Mouse (Mus musculus) stomach, embryonic 16.5 days (tissue): Measurements from ENCODE around the gene Aqr. TPM values are rescaled to one million over a fixed set of nuclear protein-coding genes. Genes with fewer than 3 reads are reported as not detected.

Source experiments
- ATAC-seq: fragments of 200-750 bp; cut with Nextera tagmentation; 2 replicates; pipeline ENCODE4 v1.8.0; 2017; ENCODE audit warnings: moderate number of reproducible peaks, moderate TSS enrichment; ENCODE audit not compliant: insufficient read depth, low FRiP score
- H3K27ac ChIP-seq: fragments of 300-500 bp; sonication (generic); 2 replicates; pipeline ENCODE4 v1.5.1; 2014; ENCODE audit warnings: low read length
- H3K27me3 ChIP-seq: fragments of 300-500 bp; sonication (generic); 2 replicates; pipeline ENCODE4 v1.6.1; 2014; ENCODE audit warnings: low read length, control low read depth, mixed read lengths; ENCODE audit not compliant: control insufficient read depth, insufficient read depth
- H3K36me3 ChIP-seq: fragments of 300-500 bp; sonication (generic); 2 replicates; pipeline ENCODE4 v1.6.1; 2014; ENCODE audit warnings: low read length; ENCODE audit not compliant: control insufficient read depth, insufficient read depth
- H3K4me1 ChIP-seq: fragments of 300-500 bp; sonication (generic); 2 replicates; pipeline ENCODE4 v1.6.1; 2014; ENCODE audit warnings: low read length, control low read depth, mixed read lengths; ENCODE audit not compliant: control insufficient read depth, insufficient read depth
- H3K4me2 ChIP-seq: fragments of 300-500 bp; sonication (generic); 2 replicates; pipeline ENCODE4 v1.6.1; 2014; ENCODE audit warnings: low read depth, low read length, mixed read lengths
- H3K4me3 ChIP-seq: fragments of 300-500 bp; sonication (generic); replicated peaks from 2 replicates; pipeline ENCODE4 v1.5.1; 2014; ENCODE audit warnings: mild to moderate bottlenecking, low read length
- H3K9ac ChIP-seq: fragments of 300-500 bp; sonication (generic); 2 replicates; pipeline ENCODE4 v1.6.1; 2014; ENCODE audit warnings: low read length
- H3K9me3 ChIP-seq: fragments of 300-500 bp; sonication (generic); replicated peaks from 2 replicates; pipeline ENCODE4 v1.6.1; 2016; ENCODE audit warnings: low read length, control low read depth; ENCODE audit not compliant: control insufficient read depth
- WGBS: fragments of 180-500 bp; shearing (Covaris S2); extraction: QIAGEN DNeasy Blood & Tissue Kit; methylation state at CpG from one replicate; pipeline ENCODE4 v1.1.7; 2014; 5-methylcytosine and 5-hydroxymethylcytosine counted together
- polyA plus RNA-seq: library from polyadenylated mRNA; unstranded; fragments of >200 nt; fragmentation: Nextera tagmentation; extraction: Ambion mirVana; gene quantifications from 2 replicates; pipeline ENCODE4 v1.2.1, GENCODE M21; 2015

The Aqr gene
- polyA plus RNA-seq, 1 experiment from 2014 or later, result 40.5 TPM

- Histone ChIP-seq H3K9ac (no peak overlapping the region), H3K27me3 (no peaks in the 10 kb centered on the region), H3K4me1 (no peaks in the 10 kb centered on the region), H3K36me3 (peaks cover 28% of the 10 kb centered on the region), H3K4me2 (no peak overlapping the region), H3K9me3 (no peaks in the 10 kb centered on the region), H3K4me3 (no peak overlapping the region), H3K27ac (no peak overlapping the region)
- 80% methylated on average over 15 of the region's 15 CpGs for WGBS
- no peak for ATAC-seq
These were observed 39.9 kb downstream of the Aqr start for GRCm38 (mm10) chr2:114146864-114147458.

- peaks cover 30% of the 10 kb centered on the region for H3K36me3 ChIP-seq
- 74% methylated on average over 6 of the region's 6 CpGs for WGBS
- no peak overlapping the region for H3K4me3 ChIP-seq
- no peak overlapping the region for H3K27ac ChIP-seq
- no peak overlapping the region for H3K4me2 ChIP-seq
- H3K4me1 ChIP-seq, result no peaks in the 10 kb centered on the region
- H3K27me3 ChIP-seq, result no peaks in the 10 kb centered on the region
- no peak for ATAC-seq
- H3K9ac ChIP-seq, result no peak overlapping the region
- no peaks in the 10 kb centered on the region for H3K9me3 ChIP-seq
These were observed 41.5 kb downstream of the Aqr start for GRCm38 (mm10) chr2:114145315-114145801.

- ATAC-seq, result no peak
- WGBS, result 87% methylated on average over 5 of the region's 5 CpGs
- peaks cover 30% of the 10 kb centered on the region for H3K36me3 ChIP-seq
These were observed 41.9 kb downstream of the Aqr start for GRCm38 (mm10) chr2:114144915-114145314.

GRCm38 (mm10) chr2:114143842-114144241, 43.0 kb downstream of the Aqr start:
- no peak overlapping the region for H3K4me2 ChIP-seq
- no peak for ATAC-seq
- WGBS, result 93% methylated on average over 6 of the region's 6 CpGs
- no peaks in the 10 kb centered on the region for H3K27me3 ChIP-seq
- no peak overlapping the region for H3K4me3 ChIP-seq
- no peak overlapping the region for H3K27ac ChIP-seq
- no peak overlapping the region for H3K9ac ChIP-seq
- H3K36me3 ChIP-seq, result peaks cover 25% of the 10 kb centered on the region
- no peaks in the 10 kb centered on the region for H3K9me3 ChIP-seq
- H3K4me1 ChIP-seq, result no peaks in the 10 kb centered on the region

More at GRCm38 (mm10) chr2:114144915-114145314, 41.9 kb downstream of the Aqr start:
- Histone ChIP-seq H3K27ac (no peak overlapping the region), H3K4me1 (no peaks in the 10 kb centered on the region), H3K9me3 (no peaks in the 10 kb centered on the region), H3K9ac (no peak overlapping the region), H3K4me3 (no peak overlapping the region), H3K27me3 (no peaks in the 10 kb centered on the region), H3K4me2 (no peak overlapping the region)

GRCm38 (mm10) chr2:114136755-114137154, 50.1 kb downstream of the Aqr start:
- Histone ChIP-seq H3K27ac (no peak overlapping the region), H3K4me1 (no peaks in the 10 kb centered on the region), H3K9me3 (no peaks in the 10 kb centered on the region), H3K36me3 (peaks cover 14% of the 10 kb centered on the region), H3K27me3 (no peaks in the 10 kb centered on the region), H3K9ac (no peak overlapping the region), H3K4me2 (no peak overlapping the region), H3K4me3 (no peak overlapping the region)
- 91% methylated on average over 9 of the region's 9 CpGs for WGBS
- ATAC-seq, result no peak

- H3K27me3 ChIP-seq, result no peaks in the 10 kb centered on the region
- H3K4me1 ChIP-seq, result no peaks in the 10 kb centered on the region
- H3K9ac ChIP-seq, result no peak overlapping the region
- 83% methylated on average over 2 of the region's 2 CpGs for WGBS
- peaks cover 7% of the 10 kb centered on the region for H3K36me3 ChIP-seq
- no peak for ATAC-seq
- no peaks in the 10 kb centered on the region for H3K9me3 ChIP-seq
- no peak overlapping the region for H3K4me2 ChIP-seq
- H3K27ac ChIP-seq, result no peak overlapping the region
- no peak overlapping the region for H3K4me3 ChIP-seq
These were observed 51.0 kb downstream of the Aqr start for GRCm38 (mm10) chr2:114135777-114136176.

GRCm38 (mm10) chr2:114133355-114133754, 53.5 kb downstream of the Aqr start:
- no peak overlapping the region for H3K27ac ChIP-seq
- no peak overlapping the region for H3K4me2 ChIP-seq
- H3K4me1 ChIP-seq, result no peaks in the 10 kb centered on the region
- 89% methylated on average over 4 of the region's 4 CpGs for WGBS
- ATAC-seq, result no peak
- H3K36me3 ChIP-seq, result peaks cover 9% of the 10 kb centered on the region; the same call in 1 of the 2 replicates
- H3K9ac ChIP-seq, result no peak overlapping the region
- H3K4me3 ChIP-seq, result no peak overlapping the region
- no peaks in the 10 kb centered on the region for H3K27me3 ChIP-seq
- H3K9me3 ChIP-seq, result no peaks in the 10 kb centered on the region

GRCm38 (mm10) chr2:114130657-114131056, 56.2 kb downstream of the Aqr start:
- no peaks in the 10 kb centered on the region for H3K9me3 ChIP-seq
- WGBS, result 94% methylated on average over 13 of the region's 13 CpGs
- no peak overlapping the region for H3K4me3 ChIP-seq
- peaks cover 12% of the 10 kb centered on the region; the same call in 1 of the 2 replicates for H3K36me3 ChIP-seq
- no peak overlapping the region for H3K27ac ChIP-seq
- no peaks in the 10 kb centered on the region for H3K4me1 ChIP-seq
- H3K4me2 ChIP-seq, result no peak overlapping the region
- no peaks in the 10 kb centered on the region for H3K27me3 ChIP-seq
- no peak overlapping the region for H3K9ac ChIP-seq
- no peak for ATAC-seq

- Histone ChIP-seq H3K4me1 (no peaks in the 10 kb centered on the region), H3K4me3 (no peak overlapping the region), H3K9ac (no peak overlapping the region), H3K9me3 (no peaks in the 10 kb centered on the region), H3K36me3 (peaks cover 23% of the 10 kb centered on the region; the same call in 1 of the 2 replicates), H3K4me2 (no peak overlapping the region), H3K27ac (no peak overlapping the region), H3K27me3 (no peaks in the 10 kb centered on the region)
- 94% methylated on average over 4 of the region's 4 CpGs for WGBS
- no peak for ATAC-seq
These were observed 63.5 kb downstream of the Aqr start for GRCm38 (mm10) chr2:114123304-114123703.
